Mouse (Mus musculus): ENCODE data around the gene Gm49711.

DNA sequence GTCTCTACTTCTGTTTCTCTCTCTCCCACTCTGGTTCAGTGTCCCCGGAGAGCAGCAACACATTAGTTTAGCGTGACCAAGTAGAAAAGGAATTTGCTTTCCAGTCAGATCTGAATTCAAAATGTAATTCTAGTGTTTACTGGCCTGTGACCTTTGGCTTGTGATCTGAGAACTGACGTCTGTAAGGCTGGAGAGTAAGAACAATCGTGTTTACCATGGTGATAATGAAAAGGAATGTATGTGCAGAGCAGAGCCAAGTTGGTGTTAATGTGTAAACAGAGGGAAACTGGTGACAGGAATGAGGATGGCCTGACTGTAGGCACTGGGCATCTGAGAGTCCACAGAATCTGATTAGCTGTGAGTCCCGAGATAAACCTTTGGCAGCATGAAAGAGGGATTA lies 176.4 kb downstream of the Gm49711 start:
- TF ChIP-seq CTCF (IDR thresholded peaks at IDR 0.05; ENCODE audit: extremely low read depth, insufficient read depth, insufficient read length, insufficient replicate concordance) = no peak
- TF ChIP-seq POLR2A (IDR thresholded peaks at IDR 0.05; ENCODE audit: low read depth, low read length) = no peak

All from spleen, adult 2 months (tissue).